Mouse (Mus musculus) gastrocnemius, adult 18-20 months (tissue): Measurements from ENCODE around the gene Prkacb. TPM values are rescaled to one million over a fixed set of nuclear protein-coding genes. Genes with fewer than 3 reads are reported as not detected.
"Not testable (repeated sequence)": the region's sequence is repeated elsewhere in the genome, so short reads cannot be mapped to it uniquely, and the experiment has no call there.

Experiments
- DNase-seq: peaks from one replicate; pipeline ENCODE4 v3.0.0; 2021; ENCODE audit warnings: low spot score
- total RNA-seq, 2 experiments: library from RNA; stranded (reverse); gene quantifications; 2 replicates each; pipeline ENCODE4 v1.2.3; 2021

Gene Prkacb
- total RNA-seq, 2 experiments from 2014 or later = 40.0 to 49.3 TPM

- DNase-seq = no peak
Measured at GRCm38 (mm10) chr3:146778913-146779312, 33.9 kb downstream of the Prkacb start.

- no peak for DNase-seq
Measured at GRCm38 (mm10) chr3:146778451-146778850, 34.3 kb downstream of the Prkacb start.

- DNase-seq = no peak
Measured at GRCm38 (mm10) chr3:146776711-146777110, 36.1 kb downstream of the Prkacb start.

- no peak for DNase-seq
Measured at GRCm38 (mm10) chr3:146770853-146771252, 41.9 kb downstream of the Prkacb start.

- DNase-seq = no peak
Measured at GRCm38 (mm10) chr3:146769940-146770659, 42.7 kb downstream of the Prkacb start.

- no peak for DNase-seq
Measured at GRCm38 (mm10) chr3:146769569-146769939, 43.2 kb downstream of the Prkacb start.

GRCm38 (mm10) chr3:146768921-146769320, 43.9 kb downstream of the Prkacb start:
- DNase-seq = no peak

GRCm38 (mm10) chr3:146768360-146768759, 44.4 kb downstream of the Prkacb start:
- no peak for DNase-seq

- DNase-seq = no peak
Measured at GRCm38 (mm10) chr3:146766701-146767181, 46.0 kb downstream of the Prkacb start.

GRCm38 (mm10) chr3:146766071-146766605, 46.7 kb downstream of the Prkacb start:
- DNase-seq = no peak

GRCm38 (mm10) chr3:146764871-146765529, 47.8 kb downstream of the Prkacb start:
- DNase-seq = no peak

- not testable (repeated sequence) for DNase-seq
Measured at GRCm38 (mm10) chr3:146763054-146763453, 49.7 kb downstream of the Prkacb start.

- no peak for DNase-seq
Measured at GRCm38 (mm10) chr3:146761276-146761675, 51.5 kb downstream of the Prkacb start.

GRCm38 (mm10) chr3:146757970-146758960, 54.5 kb downstream of the Prkacb start:
- DNase-seq = no peak

- no peak for DNase-seq
Measured at GRCm38 (mm10) chr3:146754270-146754669, 58.5 kb downstream of the Prkacb start.

GRCm38 (mm10) chr3:146741564-146742202, 71.1 kb downstream of the Prkacb start:
- no peak for DNase-seq

GRCm38 (mm10) chr3:146741158-146741557, 71.6 kb downstream of the Prkacb start:
- no peak for DNase-seq

- not testable (repeated sequence) for DNase-seq
Measured at GRCm38 (mm10) chr3:146736186-146736585, 76.6 kb downstream of the Prkacb start.

GRCm38 (mm10) chr3:146735657-146736056, 77.1 kb downstream of the Prkacb start:
- no peak for DNase-seq

GRCm38 (mm10) chr3:146734907-146735629, 77.7 kb downstream of the Prkacb start:
- DNase-seq = no peak
